Mouse (Mus musculus) heart, adult 11 months (tissue): ENCODE data around the gene Pih1d3.

ENCODE experiments used
- DNase-seq: peaks from one replicate; pipeline ENCODE4 v3.0.0; 2022

Gene Pih1d3

GRCm38 (mm10) chr1:31222564-31222963 is at the start of gene Pih1d3, which contains the start of gene 4931428L18Rik:
Gene Pih1d3, plus strand, starts transcription at chr1:31222838.
Gene 4931428L18Rik, minus strand, starts transcription at chr1:31222684.
- no peak for DNase-seq

DNA sequence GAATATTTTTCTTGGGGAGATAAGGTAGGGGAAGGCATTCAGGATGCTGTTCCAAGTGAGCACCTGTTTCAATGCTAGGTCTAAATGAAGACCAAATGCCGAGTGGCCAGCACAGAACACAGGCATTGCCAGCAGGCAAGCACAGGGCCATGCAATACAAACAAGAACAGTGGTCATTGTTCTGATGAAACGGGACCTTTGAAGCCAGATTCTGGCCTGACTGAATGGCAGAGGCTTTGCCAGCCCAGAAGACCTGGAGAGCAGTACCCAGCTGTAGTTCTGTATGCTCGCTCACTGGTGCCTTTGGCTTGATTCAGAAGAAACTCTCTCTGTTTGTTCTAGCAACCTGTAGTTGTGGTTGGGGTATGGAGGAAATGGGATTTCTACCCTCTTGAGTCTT is 47.2 kb upstream of the Pih1d3 start:
- peak; percentile 46 for DNase-seq

DNA sequence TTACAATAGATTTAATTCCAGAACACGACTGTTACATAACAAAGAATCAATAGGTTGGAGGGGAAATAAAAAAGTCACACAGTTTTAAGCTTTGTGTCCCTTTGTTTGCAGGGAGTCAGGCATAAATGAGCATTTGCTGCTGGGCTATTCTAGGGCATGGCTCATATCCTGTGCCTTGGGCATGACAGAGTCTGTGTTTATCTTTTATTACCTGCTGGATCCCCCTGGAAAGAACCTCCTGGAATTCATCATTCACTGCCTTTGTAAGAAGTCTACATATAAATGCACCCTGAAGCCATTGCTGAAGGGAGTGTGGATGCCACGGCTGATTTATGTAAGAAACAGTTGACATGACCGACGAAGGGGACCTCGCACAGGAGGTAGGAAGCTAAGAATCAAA is 46.5 kb upstream of the Pih1d3 start, which contains the start of gene Lgsn:
Lgsn (plus strand) TSS at position 301 of the 400 bp plus-strand sequence.
- peak; percentile 84 for DNase-seq

DNA sequence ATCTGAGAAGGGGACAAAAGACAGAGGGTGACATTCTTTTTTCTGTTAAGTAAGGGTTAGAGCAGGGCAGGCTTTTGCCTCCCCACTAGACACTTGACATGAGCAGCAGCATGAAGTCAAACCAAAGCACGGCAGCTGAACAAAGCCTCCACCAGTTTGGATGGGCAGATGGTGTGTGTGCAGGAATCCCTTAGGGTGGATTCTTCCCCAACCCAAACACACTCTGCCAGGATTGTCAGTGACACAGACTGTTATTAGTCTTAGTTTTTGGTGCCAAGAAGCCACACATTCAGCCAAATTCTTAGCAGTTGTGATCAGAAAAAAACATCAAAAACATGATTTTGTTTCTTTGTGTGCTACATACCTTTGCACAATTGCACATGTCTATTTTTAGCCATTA is 44.4 kb upstream of the Pih1d3 start:
- peak; percentile 34 for DNase-seq

- peak; percentile 76 for DNase-seq
Observed at GRCm38 (mm10) chr1:31190237-31190866, 32.3 kb upstream of the Pih1d3 start.

DNA sequence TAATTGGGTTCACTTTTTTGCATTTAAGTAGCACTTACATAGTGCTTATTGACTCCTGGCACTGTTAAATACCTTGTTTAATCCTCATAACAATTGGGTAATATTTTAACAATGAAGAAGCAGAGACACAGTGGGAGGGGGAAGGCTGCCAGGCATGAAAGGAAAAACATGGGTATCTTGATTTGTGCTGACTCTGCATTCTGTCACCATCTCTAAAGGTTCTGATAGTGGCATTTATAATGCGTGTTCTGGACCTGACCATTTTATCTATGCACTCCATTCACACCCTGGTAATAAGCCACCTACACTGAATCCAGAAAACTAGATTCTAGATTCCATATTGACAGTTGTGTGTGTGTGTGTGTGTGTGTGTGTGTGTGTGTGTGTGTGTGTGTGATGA is 27.0 kb upstream of the Pih1d3 start:
- DNase-seq: no peak

GRCm38 (mm10) chr1:31196959-31197358 is 25.7 kb upstream of the Pih1d3 start:
- DNase-seq: no peak

- DNase-seq: no peak
Observed at GRCm38 (mm10) chr1:31203771-31204170, 18.9 kb upstream of the Pih1d3 start.

DNA sequence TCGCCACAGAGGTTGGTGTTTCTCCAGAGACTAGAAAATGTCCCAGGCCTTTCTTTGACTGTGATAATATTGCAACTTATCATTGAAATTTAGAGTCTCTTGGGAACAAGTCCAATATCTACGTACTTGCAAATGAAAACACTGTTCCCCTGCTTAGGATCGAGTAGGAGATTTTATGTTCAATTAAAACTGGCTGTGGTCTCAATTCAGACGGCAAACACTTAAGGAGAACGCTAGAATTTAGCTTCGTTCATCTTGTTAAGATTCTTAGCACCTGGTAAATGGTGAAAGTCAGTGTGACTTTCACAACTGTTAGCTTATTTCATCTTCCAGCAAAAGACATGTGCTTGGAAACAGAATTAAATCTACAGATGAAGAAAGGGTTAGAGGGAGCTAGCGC is 17.3 kb upstream of the Pih1d3 start:
- no peak for DNase-seq

DNA sequence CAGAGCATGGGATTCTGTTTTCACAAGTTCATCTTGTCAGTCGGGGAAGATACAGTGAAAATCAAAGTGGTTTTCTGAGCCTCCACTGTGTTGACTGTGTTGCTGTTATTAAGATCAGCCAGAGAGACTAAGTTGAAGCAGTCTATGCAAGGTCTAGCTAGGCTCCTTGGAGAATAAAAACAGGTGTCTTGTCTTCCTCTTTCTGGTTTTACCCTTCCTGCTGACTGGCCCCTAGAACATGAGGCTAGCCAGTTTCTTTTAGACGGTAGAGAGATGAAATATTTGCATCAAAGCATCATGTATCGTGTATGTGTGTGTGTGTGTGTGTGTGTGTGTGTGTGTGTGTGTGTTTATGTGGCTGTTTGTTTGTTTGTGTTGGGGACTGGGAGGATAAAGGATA is 16.9 kb upstream of the Pih1d3 start:
- no peak for DNase-seq

GRCm38 (mm10) chr1:31210144-31210543 is 12.5 kb upstream of the Pih1d3 start:
- DNase-seq: no peak

- no peak for DNase-seq
Observed at GRCm38 (mm10) chr1:31214831-31215230, 7.8 kb upstream of the Pih1d3 start.

- DNase-seq: peak; percentile 71
Observed at GRCm38 (mm10) chr1:31220599-31221250, 1.9 kb upstream of the Pih1d3 start.

- no peak for DNase-seq
Observed at GRCm38 (mm10) chr1:31233319-31234036, 10.8 kb downstream of the Pih1d3 start.

DNA sequence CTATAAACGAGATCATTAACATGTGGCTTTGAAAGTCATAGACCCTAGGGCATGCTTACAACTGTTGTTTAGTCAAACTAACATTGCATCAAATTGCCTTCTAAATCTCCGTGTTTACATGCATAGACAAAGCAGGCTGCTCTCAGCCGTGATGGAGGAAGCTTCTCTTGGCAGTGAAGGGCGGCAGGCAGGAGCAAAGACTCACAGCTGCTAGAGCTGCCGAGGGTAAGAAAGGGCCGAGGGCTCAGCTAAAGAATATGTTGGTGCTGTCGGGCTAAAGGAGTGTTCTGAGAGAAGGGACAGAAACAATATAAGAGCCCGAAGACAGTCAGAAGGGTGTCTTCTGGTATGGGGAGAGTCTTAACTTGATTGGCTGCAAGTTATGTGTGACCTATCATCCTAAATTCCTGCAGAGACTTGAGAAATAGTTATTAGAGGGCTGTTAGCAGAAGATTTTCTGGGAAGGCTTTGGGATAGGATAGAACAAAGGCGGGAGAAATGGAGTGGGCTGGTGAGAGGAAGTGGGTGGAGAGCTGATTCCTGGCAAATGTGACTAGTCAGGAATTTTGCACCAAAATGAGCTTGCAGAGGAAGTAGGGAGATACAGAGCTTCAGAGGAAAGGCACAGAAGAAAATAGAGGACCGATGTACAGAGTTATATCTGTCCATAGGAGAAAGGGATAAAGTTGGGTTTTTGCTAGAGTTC is 37.7 kb downstream of the Pih1d3 start:
- peak; percentile 81 for DNase-seq
